Mouse (Mus musculus): ENCODE results near the gene Spc24.
"Not testable (repeated sequence)": the region's sequence is repeated elsewhere in the genome, so short reads cannot be mapped to it uniquely, and the experiment has no call there.

Gene Spc24

GRCm38 (mm10) chr9:21784517-21785307 lies 24.6 kb upstream of the Spc24 start:
- in situ Hi-C loops (cut with MboI, MseI) = no loop called here

DNA sequence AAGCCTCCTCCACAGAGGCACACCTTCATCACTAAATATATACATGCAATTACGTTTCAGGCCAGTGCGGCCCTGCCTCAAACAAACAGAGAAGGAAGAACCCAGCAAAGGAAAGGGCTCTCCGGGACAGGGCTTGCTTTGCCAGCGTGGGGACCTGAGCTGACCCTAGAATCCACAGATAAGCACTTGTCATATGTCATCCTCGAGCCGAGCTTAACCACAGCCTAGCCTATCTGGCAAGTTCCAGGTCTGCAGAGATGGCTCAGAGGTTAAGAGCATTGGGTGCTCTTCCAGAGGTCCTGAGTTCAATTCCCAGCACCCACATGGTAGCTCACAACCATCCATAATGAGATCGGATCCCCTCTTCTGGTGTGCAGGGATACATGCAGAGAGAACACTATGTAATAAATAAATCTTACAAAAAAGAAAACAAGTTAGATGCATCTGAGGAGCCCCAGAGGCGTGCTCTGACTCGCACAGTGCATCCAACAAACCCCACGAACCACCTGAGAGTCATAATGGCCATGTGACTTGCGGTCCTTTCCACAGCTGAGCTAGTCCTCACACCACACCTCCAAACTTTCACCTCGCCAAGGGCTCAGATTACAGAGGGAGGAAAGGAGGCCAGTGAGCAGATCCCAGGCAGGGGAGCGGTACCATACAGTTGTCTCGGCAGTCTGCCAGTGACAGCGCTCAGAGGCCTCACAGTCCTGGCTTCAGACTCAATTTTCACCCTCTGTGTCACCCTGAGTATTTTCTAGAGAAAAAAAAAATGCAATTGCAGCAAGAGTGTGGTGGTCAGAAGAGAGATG lies 21.8 kb upstream of the Spc24 start:
- in situ Hi-C loops (cut with MboI, MseI) = no loop called here

GRCm38 (mm10) chr9:21777726-21778125 lies 17.6 kb upstream of the Spc24 start:
- in situ Hi-C loops (cut with MboI, MseI) = no loop called here

GRCm38 (mm10) chr9:21774353-21774752 lies 14.2 kb upstream of the Spc24 start:
- in situ Hi-C loops (cut with MboI, MseI) = no loop called here

- in situ Hi-C loops (cut with MboI, MseI) = not testable (repeated sequence)
Measured at GRCm38 (mm10) chr9:21773396-21773795, 13.3 kb upstream of the Spc24 start.

DNA sequence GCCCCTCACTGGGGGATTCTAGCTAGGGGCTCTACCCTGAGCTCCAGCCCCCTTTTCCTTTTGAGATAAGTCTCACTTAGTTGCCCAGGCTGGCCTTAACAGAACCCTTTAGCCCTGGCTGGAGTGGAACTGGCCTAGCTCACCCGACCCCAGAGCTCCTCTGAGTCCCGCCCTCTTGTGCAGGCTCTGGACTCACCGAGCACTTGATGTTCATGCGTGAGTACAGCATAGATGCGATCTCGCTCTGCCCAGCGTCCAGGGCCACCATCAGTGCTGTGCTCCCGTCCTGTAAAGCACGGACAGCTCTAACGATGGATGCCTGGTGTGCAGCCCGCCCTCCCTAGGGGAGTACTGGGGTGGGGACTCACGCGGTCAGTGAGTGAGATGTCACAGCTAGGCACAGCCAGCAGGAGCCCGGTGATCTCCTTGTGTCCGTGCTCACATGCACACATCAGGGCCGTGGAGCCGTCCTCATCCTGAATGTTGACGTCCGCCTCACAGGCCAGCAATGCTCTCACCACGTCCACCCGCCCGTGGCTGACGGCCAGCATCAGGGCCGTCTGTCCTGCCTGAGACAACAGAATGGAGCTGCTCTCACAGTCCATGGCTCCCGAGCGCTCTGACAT lies 9.6 kb upstream of the Spc24 start:
- in situ Hi-C loops (cut with MboI, MseI) = no loop called here

GRCm38 (mm10) chr9:21768511-21769411 lies 8.7 kb upstream of the Spc24 start:
- in situ Hi-C loops (cut with MboI, MseI) = no loop called here

- in situ Hi-C loops (cut with MboI, MseI) = no loop called here
Measured at GRCm38 (mm10) chr9:21767896-21768295, 7.8 kb upstream of the Spc24 start.

DNA sequence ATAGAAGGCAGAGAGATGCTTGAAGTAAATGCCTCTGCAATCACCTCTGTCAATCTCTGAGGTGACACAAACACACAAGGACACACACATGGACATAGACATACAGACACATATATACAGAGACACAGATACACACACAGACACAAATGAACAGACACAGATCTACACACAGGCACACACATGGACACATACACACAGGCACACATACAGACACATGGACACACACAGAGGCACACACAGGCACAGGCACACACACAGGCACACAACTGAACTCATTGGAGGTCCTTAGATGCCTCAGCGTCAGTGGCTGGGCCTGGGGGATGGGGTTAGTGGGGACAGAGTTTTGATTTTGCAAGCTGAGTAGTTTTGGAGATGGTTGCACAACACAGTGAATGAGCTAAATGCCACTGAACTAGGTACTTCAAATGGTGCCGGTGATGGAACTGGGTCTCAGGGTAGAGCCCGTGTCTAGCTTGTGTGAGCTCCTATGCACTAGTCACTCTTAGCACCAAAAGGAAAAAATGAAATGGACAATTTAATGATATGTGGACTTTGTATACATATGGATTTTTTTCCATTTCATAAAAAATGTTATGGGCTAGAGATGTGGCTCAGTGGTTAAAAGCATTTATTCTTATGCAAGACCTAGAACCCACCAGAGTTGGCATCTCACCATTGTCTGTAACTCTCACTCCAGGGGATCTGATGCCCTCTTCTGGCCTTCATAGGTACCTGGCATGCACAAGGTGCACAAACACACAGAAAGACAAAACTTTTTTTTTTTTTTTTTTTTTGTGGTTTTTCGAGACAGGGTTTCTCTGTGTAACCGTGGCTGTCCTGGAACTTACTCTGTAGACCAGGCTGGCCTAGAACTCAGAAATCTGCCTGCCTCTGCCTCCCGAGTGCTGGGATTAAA lies 4.2 kb upstream of the Spc24 start:
- in situ Hi-C loops (cut with MboI, MseI) = no loop called here

DNA sequence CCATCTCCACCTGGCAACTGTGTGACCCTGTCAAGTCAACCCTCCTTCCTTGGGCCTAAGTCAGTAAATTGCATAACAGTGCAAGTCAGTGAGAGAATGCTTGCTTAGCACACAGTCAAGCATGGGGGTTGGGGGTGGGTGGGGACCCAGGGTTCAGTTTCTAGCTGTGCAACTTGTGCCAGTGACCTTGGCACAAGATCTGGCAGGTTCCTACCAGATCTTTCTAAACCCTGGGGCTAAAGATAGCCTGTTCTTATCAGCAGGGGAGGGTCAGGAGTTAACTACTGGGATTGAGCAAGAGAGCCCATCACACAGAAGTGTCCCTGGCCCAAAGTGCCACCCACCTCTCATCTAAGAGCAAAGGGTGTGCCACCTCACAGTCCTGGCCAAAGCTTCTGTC lies 2.0 kb upstream of the Spc24 start:
- in situ Hi-C loops (cut with MboI, MseI) = no loop called here

- in situ Hi-C loops (cut with MboI, MseI) = no loop called here
Measured at GRCm38 (mm10) chr9:21759718-21760117, 385 bp downstream of the Spc24 start.

DNA sequence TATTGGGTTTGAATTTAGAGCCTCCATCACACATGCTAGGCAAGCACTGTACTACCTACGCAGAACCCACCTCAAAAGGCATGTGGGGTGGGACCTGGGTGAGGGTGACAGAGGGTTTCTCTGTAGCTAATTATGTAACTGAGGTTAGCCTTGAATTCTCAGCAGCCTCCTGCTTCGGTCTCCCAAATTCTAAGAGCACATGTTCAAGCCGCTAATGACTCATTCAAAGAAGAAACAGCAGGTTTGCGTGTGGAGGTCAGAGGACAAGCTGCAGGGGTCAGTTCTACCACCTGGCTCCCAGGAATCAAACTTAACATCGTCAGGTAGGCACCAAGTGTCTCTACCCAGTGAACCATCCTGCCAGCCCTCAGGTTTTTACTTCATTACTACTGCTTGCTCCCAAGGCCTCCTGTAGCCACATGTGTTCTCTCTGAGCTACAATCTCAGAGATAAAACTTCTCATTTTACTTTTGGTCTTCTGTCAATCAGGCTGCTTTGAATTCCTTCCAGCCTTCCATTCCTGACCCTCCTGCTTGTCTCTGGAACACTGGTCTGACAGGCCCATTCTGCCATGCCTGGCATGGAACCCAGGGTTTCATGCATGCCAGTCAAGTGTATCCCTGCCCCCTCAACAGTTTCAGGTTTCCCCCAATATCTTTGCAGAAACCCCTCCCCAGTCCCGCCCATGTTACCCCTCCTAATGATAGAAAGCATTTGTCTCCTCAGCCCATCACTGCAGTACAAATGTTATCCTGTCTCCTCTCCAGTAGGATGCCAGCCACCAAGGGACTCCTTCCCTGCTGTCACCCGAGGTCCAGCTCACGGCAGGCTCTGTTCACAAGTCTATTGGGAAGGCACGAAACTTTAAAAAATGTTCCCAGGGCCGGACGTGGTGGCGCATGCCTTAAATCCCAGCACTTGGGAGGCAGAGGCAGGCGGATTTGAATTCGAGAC lies 1.2 kb downstream of the Spc24 start:
- in situ Hi-C loops (cut with MboI, MseI) = no loop called here

DNA sequence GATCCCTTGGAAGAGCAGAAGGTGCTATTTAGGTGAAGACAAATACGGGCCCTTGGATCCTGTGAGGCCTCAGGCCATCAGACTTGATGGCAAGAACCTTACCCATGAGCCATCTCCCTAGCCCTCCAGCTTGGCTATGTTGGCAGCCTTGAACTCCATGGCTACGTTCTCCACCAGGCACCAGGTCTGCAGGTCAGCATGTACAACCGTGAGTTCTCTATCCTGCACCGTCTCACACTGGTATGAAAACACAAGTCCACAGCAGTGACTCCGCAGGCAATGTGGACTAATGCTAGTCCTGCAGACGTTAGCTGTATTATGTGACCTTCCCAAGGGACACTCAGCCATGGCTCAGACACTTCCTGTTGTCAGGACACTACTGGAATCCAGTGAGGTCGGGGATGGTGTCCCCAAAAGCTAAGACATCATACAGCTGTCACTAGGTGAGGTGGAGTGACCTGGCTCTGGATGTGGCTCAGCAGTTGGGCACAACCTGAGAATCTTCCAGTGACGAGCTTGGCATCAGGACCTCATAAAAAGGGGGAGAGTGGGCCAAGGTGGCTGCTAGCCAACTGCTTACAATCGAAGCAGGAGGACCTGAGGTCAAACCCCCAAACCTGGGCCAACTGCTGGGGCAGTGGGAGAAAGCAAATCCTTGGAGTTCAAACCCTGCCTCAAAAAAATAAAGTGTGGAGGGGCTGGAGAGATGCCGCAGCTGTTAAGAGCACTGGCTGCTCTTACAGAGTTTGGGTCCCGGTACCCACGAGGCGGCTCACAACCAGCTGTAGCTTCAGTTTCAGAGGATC lies 5.4 kb downstream of the Spc24 start:
- in situ Hi-C loops (cut with MboI, MseI) = no loop called here

GRCm38 (mm10) chr9:21754003-21754402 lies 6.1 kb downstream of the Spc24 start:
- in situ Hi-C loops (cut with MboI, MseI) = no loop called here

DNA sequence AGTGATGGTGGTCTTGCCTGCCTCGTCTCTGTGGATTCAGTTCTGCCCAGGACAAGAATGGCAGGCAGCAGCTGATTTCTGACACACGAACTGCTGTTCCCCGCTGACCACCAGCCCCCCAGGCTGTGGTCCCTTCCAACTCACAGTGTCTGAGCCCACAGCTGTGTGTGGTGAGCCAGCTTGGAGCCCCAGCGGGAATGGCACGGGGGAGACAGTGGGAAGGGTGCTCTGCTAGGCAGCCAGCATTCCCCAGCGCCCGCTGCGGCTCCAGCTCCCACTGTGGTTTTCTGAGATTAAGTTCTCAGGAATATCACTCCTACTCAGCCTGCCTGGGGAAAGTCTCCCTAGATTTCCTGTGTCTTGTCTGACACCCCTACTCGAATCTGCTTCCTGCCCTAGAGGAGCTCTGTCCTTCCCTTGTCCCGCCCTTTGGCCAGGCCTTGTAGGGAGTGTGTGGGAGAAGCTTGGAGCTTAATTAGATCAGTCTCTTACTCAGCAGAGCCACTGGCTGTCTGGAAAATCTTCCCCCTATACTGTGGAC lies 7.8 kb downstream of the Spc24 start:
- in situ Hi-C loops (cut with MboI, MseI) = no loop called here

- in situ Hi-C loops (cut with MboI, MseI) = no loop called here
Measured at GRCm38 (mm10) chr9:21751347-21751746, 8.8 kb downstream of the Spc24 start.

GRCm38 (mm10) chr9:21750370-21750769 lies 9.7 kb downstream of the Spc24 start:
- in situ Hi-C loops (cut with MboI, MseI) = no loop called here

All from T-helper 17 cell (primary cell).